Mouse (Mus musculus) kidney, adult 8-10 months (tissue): ENCODE data around the gene Podxl2.

ENCODE experiments used
- DNase-seq, 2 experiments: peaks; one replicate each; pipeline ENCODE4 v3.0.0; 2022

Gene Podxl2

DNA sequence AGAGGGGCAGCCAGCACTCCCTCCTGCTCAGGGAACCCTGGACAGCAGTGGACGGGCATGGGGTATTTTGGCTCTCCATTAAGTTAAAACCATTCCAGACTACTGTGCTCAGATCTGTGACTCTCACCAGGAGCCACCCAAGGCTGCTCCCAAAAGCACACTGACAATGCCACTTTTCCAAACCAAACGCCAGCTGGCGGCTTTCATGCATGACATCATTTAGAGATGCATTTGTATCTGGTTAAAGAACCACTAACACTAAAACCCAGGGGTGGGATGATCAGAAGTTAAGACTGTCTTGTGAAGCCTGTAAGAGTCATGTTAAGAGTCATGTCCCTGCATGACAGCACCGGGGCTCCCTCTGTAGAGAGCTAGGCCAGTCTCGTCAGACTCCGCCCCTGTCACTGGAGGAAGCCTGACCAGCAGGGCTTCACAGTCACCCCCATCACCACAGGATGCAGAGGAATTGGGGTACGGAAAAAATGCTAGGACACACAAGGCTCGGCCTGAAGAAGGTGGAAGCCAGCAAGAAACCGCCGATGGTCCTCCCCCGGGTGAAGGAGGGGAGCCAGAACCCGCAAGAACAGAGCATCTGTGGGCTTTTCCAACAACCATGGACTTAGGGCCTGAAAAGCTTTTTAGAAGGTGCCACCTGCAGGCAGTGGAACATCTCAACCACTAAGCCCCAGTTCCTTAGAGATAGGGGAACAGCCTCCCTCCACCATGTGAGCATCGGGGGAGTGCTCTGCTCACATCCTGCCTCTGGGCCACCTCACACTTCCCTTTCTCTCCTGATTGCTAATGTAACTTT is 47.2 kb downstream of the Podxl2 start:
- no peak for DNase-seq

DNA sequence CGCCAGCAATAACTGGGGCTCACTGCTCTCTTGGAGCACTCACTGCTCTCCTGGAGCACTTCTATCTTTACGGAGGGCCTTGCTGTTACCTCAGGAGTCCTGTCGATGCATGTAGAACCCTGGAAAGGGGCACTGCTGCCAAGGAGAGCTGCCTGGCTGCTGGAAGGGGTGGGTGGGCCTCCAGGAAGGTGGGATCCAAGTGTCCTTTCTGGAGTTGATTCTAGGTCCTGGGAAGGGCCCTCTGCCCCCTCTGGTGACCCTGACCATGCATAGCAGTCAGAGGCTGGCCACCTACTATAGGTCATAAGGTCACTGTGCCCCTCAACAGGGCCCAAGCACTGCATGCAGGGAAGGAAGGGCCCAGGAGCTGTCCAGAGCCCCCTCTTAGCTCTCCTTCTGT is 47.9 kb downstream of the Podxl2 start:
- no peak for DNase-seq

DNA sequence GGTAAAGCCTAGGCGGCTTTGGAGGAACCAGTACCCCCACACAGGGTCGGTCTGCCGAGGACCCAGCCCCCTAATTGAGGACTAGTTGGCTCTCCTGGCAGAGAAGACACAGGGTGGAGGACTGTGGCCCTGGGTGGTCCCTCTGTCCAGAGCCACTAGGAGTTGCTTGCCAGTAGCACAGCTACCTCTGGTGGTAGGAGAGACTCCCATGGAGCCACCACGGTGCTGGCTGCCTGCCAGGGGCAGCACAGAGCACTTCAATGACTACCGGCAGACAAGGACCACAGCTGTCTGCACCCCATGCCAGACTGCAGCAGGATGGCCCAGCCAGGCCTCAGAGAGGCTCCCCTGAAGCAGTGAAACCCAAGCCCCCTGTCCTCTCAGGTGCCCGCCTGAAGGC is 48.3 kb downstream of the Podxl2 start:
- DNase-seq: peak in 1 of 2 experiments; percentile 35

DNA sequence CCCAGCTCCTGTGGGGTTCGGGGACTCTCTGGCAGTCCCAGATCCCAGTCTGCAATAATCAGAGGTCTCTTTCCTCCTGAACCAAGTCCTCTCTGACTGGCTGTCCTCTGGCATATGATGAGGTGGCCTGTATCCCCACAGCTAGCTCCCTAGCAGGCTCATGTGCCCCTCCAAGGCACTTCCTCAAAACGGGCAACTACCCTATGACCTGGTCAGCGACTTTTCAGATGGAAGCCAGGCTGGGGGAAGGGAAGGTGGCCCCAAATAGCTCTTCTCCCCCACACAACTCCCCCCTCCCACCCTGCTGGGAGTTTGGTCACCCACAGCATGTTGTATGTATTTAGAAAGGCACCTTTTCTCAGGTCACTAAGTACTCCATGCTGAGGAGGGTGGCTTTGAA is 48.8 kb downstream of the Podxl2 start:
- no peak for DNase-seq

DNA sequence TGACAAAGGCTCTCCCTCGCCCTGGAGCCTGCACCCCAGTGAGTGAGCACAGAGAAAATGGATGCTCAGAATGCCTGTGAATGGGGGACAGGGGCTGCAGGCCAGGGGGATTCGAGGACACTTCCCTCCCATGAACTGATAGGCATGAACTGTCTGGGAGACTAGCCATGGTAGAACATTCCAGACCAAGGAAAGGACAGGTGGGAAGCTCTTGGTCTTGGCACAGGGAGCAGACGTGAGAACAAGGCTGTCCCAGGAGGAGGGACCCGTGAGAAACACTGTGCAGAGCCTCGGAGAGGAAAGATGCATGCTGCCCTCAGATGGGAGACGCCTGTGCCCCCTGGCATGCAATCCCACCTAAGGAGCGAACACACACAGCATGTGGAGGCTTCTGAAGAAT is 50.7 kb downstream of the Podxl2 start:
- DNase-seq: no peak

DNA sequence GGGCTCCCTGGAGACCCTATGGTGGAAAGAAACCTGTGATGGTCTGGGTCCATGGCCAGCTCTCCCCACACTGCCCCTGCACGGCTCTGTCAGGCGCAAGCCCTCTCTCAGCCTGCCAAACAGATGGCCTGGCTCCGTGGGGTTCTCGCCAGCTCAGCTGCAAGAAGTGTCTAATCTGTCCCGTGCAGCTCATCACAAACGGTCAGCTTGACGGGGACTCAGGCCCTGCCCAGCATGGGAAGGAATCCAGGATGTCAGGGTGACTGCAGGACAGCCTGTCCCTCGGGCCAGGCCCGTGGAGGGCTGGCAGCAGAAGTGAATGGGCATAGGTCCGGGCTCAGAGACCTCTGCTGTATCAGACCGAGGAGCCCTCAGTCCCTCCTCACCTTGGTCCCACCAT is 52.9 kb downstream of the Podxl2 start:
- no peak for DNase-seq

DNA sequence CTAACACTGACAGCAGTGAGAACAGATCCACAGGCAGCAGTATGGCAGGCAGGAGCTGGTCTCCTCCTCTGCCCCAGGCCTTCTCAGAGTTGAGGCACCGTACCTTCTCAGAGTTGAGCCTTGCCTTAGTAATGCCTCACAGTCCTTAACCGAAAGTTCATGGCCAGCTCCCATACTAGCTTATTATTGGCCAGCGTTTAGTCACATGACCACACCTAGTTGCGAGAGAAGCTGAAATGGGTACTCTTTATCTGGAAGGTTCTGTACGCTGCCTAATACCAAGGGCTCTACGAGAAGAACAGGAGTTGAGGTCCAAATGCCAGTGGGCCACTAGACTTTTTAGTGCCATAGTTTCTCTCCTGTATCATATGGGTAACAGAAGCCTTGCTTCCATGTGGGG is 53.5 kb downstream of the Podxl2 start:
- DNase-seq: no peak

DNA sequence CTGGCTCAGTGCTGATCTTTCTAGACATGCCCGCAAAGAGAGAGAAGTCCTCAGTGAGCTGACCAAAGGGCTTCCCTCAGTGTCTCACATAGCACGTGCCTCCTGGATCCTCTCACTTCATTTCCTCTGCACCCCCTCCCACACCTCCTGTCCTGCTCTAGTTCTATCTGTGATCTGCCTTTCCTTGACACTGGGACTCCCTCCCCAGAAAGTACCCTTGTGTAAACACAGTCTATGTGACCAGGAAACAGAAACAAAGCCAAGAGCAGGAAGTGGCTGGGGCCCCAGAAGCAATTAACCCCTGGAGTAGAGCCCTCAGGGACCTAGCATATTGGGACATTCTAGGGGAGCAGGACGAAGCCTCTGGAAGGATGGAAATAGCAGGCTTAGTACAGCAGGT is 54.0 kb downstream of the Podxl2 start:
- no peak for DNase-seq

DNA sequence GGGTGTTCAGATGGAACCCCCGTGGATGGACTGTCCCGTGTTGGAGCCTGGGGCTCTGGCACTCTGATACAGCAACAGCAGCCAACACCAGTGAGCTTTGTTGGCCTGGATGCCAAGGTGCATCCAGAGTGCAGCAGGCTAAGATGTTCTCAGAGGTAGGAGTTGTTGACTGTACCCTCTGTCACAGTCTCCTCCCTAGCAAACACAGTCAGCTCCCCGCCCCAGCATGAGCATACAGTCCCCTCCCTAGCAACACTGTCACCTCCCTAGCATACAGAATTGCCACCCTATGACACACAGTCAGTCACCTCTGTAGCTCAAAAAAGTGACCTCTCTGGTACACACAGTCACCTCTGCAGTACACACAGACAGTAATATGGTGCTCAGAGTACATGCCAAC is 57.9 kb downstream of the Podxl2 start:
- no peak for DNase-seq

DNA sequence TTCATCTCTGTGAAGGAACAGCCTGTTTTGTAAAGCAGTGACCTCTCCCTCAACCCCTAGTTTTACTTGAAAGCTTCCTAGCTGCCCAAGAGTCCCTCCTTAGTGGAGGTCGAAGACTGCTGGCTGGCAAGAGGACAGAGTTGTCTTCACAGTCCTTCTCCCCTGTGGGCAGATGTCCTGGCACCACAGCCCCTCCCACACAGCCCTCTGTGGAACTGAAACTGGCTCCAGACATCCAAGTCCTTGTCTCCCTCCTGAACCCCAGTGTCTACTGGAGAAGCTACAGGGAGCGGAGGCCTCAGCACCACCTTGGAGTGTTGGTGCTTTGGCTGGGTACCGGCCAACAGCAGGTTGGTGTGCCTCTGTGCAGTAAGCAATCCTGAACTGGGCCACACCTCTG is 59.4 kb downstream of the Podxl2 start:
- DNase-seq: no peak

DNA sequence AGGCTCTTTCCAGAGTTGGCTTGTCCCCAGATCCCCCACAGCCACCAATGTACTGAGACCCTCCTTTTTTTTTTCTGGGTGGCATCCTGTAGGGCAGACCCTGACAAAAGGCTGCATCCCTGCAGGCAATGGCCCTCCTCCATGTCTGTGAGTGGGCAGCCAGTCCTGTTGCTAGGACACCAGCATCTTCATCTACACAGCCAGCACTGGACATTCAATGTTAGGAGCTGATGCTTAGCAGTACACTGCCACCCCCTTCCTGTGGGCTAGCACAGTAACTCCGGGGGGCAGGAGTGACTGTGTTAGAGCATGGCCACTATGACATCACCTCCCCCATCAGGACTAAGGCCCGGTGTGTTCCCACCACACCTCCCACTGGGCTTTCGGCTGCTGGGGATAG is 59.8 kb downstream of the Podxl2 start:
- DNase-seq: no peak

DNA sequence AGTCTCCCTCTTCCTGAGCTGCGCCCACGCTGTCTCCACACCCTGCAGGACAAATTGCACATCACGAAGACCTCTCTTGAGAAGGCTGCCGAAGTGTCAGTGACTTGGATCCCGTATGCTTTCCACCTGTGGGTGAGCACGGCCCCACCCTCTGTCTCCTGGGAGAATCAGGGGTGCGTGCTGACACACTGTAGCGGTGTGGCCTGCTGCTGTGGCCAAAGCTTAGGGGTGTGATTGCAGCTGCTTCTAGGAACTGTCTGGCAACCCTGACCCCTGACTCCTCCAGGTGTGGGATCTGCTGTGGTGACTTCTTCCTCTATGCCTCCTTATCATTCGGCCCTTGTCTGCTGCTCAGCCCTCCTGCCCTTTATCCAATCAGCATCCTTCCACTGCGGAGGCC is 61.0 kb downstream of the Podxl2 start:
- no peak for DNase-seq

DNA sequence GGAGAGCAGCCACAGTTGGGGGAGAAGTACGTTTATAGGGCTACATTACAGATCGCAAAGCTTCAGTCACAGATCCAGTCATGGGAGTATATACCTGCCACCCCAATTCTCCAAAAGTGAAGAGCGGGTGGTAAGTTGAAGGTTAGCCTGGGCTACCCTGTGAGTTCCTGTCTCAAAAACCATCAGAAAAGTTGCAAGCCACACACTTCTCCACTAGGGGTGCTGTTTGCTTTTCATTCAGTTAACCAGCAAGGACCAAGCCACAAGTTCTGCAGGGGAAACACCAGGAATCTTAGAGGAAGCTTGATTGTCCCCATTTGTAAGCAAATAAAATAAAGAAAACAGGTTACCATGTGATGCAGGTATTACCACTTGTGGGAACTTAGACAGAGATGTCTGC is 62.0 kb downstream of the Podxl2 start:
- peak; percentile 30 to 55 for DNase-seq

DNA sequence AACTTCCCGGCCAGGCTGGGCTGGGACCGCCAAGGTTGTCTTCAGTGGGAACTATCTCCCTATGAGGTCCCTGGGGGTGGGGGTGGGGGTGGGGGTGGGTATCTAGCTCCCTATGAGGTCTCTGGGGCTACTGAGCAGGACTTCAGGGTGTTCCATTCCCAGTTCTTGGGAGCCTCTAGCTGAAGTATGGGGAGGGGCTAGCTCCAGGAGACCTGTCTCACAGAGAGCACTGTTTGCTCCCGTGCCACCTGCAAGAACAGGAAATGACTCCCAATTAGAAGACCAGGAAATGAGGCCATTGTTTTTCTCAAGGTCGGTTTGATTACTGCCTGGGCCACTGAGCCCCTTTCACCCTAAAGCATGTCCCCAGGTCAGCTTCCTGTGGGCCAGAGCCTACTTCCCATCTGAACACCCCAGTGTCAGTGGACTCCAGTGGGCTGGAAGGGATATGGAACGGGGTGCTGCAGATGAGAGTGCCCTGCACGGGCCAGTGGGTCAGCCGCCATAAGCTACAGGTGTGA is 62.9 kb downstream of the Podxl2 start:
- DNase-seq: no peak

DNA sequence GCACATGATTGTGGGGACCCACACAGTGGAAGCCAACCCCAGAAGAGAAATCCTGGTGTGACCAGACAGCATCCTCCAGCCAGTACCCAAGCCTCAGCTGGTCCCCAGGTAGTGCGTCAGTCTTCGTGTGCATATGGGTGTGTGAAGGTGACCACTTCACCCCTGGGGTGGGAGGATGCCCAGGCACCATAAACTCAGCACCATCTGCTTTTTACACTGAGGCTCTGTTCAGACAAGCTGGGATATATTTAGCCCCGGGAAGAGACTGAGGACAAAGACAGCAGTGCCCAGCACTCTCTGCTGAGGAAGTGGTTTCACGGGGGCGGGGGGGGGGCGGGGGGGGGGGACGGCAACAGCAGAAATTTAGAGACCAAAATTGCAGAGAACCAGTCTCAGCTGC is 63.4 kb downstream of the Podxl2 start:
- no peak for DNase-seq

DNA sequence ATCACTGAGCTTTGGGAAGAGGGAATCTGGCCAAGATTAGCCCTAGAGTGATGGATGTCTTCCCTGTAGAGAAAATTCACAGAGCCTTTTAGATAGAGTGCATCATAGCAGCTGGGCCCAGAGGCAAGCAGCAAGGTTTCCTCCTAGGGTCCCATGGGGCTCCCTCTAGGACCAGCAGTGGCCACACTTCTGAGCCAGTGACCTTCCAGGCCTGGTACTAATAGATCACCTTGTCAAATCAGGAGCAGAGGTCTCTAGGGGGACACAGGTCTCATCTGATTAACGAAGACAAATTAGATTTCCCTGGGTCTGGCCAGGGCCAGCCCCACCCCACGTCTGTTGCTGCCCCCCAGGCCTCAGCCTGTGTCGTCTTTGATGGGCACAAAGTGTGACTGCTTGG is 64.6 kb downstream of the Podxl2 start:
- DNase-seq: no peak

DNA sequence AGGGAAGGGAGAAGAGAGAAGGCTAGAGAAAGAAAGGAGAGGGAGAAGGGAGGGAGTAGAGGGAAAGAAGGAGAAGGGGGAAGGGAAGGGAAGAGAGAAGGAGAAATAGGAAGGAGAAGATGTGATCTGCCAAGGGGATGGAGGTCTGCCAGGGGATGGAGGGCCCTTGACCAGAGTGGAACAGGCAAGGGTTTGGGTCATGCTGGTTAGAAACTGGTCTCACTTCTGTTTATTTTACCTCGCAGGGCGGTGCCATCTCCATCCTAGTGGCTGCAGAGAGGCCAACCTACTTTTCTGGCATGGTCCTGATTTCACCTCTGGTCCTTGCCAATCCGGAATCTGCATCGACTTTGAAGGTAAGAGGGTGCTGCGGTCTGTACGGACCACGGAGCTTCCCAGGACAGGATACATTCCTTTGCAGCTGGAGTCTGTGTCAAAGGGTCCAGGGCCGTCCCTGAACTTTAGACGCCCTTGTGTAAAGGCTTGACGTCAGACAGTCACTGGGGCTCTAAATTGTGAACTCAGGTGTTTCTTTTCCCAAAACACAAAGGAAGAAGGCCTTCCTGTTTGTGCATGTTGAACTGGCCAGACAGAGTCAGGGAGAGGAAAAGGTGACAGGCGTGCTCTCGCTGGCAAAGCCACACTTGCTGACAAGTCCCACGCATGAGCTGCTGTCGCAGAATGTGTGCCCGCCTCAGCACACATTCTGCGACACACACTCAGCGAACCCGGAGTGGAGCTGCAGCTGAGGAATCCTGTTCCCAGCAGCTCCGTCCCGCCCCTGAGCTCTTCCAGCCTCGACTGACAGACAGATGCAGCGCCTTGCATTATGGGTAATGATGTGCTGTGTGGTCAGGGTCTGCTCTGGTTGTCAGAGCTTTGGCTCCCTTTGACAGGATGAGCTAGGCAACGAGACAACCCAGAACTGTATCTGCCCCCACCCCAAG is 65.5 kb downstream of the Podxl2 start:
- no peak for DNase-seq

DNA sequence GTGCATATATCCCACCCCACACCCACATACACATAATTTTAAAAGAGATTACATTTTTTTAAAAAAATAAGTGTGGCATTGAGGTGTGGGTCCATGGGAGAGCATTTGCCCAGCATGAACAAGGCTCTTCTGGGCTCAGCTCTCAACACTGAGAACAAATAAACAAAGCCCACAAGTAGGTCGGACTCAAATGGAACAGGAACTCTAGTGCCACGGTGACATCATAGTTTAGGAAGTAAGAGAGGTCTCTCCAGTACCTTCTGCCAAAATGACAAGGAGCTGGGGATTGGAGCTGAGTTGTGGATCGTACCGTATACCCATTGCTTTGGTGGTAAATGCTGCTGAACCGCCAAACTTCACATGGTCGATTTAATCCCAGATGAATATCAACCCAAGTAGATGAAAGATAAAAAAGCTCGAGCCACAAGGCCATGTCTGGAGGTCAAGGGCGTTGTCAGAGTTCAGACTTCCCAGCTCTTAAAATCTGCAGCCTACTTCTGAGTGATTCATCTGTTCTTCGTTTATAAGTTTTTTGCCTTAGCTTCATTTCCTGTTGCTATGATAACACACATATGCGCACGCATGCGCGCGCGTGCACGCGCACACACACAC is 69.8 kb downstream of the Podxl2 start:
- DNase-seq: no peak

DNA sequence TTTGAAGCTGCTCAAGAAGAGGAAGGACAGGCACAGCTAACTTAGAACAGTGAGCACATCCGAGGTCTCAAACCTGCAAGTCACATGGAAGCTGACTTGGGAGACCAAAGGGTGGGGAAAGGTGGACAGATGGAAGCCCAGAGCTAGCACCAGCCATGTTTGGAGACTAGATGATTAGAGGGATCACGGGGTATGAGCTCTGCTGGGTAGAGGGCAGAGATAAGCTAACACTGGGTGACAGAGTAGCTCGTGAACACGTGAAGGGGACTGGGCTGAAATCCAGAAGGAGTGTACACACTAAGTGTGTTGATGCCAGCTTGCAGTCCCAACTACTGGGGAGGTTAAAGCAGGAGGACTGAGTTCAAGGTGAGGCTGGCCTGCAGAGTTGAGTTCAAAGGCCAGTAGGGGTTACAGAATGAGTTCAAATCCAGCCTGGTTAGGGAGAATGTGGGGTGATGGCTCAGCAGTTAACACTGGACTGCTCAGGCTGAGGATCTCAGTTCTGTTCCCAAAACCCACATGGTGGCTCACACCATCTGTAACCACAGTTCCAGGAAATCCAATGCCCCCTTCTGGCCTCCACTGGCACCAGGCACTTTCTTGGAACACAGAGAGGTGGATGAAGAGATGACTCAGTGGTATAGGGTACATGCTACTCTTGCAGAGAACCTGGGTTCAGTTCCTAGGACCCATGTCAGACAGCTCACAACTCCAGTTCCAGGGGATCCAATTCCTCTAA is 70.7 kb downstream of the Podxl2 start:
- no peak for DNase-seq

DNA sequence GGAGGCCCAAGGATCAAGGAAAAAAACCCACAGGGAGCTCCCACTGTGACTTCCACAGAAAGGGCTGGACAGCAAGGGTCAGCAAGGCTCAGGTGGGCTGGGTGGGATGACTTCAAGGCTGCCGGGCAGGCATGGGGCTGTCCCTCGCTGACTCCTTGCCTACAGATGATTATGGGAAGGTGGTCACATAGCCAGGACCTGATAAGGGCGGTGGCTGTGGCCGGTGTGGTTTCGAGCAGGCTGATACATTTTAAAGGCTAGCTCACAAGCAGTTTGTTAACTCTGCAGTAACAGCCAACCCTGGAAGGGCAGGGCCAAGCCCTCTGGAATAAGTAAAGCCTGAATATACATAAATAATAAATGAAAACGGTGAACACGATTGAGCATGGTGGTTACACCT is 71.8 kb downstream of the Podxl2 start:
- DNase-seq: no peak

DNA sequence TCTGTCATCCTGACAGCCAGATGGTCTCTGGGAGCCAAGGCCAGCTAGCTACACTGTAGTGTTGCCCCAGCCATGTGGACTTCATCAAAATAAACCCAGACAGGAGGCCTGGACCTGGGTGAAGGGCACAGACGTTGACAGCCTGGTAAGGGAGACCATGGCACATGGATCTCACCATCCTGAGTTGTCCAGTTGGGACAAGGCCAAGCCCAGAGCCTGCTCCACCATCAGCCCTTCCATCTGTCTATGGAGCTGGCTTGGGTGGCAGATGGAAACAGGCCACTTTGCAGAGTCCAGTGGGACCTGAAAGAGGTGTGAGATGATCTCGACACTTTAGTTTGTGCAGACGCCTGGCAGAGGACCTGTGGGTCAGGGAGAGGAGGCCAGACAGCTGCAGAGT is 74.1 kb downstream of the Podxl2 start:
- no peak for DNase-seq

DNA sequence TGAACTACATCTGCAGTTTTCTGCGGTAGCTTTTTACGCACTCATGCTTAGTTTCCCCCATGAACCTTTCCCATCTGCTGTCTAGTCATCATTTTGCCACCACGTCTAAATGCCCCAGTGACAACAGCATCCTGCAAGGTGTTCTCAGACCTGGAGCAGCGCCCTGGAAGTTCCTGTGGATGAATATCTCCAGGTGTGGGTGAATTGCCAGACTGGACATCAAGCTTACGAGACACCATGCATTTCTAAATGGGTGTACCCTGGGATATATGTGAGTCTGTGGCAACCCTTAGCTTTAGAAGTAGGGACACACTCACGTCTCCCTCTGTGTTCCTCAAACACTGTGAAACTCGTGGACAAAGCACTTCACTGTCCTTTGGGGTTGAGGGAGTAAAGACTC is 74.7 kb downstream of the Podxl2 start:
- no peak for DNase-seq

DNA sequence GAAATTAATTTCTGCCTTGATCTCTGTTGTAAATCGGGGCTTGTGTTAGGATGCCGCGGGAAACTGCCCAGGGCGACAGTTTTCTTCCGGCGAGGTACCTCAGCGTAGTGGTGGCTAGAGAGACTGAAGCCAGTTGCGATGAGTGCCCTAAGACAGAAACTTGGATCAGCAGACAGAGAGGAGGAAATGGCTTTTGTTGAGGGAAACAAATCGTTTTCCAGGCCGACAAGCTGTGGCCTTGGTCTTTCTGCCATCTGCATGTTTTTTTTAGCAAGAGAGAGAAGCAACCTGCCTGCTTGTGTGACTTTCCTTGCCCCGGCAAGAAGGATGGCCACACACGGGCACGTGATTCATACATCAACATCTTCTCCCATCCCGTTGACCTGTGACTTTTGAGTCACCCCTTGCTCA is 80.3 kb downstream of the Podxl2 start:
- no peak for DNase-seq
